Mouse (Mus musculus): ENCODE measurements around the gene Cdk9.
A peak's percentile ranks its signal among the peaks of the same experiment; 100 is the strongest.

Gene Cdk9

DNA sequence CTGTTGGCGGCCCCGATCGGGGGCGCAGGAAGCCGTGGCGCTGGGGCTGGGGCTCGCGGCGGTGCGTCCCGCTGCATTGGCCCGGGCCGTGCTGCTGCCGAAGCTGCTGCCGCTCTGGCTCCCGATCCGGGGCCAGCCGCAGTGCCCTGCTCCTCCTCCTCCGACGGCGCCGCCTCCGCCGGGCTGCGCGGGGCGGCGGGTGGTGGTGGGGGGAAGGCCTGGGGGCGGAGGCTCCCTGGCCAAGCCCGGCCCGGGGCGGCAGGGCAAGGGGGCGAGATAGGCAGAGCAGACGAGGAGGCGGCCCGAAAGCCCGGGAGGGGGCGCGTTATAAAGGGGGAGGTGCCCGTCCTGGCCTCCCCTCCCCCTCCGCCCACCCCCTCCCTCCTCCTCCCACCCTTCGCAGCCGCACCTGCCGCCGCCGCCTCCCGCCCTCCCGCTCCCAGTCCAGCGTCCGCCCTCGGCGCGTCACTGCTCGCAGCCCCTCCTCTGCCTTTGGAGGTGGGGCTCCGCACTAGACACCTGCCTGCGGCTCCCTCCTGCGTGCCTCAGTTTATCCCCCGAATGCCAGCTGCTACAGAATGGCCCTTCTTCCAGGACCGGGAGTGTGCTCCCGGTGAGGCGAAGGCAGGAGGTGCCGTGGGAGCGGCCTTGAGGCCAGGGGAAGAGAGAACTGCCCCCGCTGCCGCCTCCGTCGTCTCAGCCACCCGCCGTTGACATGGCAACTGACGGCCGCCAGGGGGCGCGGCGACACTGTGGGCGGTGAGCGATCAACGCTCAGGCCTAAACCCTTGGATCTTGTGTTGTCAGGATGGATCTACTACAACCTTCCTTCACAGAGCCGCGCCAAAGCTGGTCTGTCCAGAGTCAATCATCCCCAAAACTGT lies at the start of gene Cdk9:
TSS of gene Cdk9 (minus strand) at position 143 of the 884 bp plus-strand sequence.
- DNase-seq (ENCODE audit: low spot score in 2 of 2): peak; percentile 92 to 95

DNA sequence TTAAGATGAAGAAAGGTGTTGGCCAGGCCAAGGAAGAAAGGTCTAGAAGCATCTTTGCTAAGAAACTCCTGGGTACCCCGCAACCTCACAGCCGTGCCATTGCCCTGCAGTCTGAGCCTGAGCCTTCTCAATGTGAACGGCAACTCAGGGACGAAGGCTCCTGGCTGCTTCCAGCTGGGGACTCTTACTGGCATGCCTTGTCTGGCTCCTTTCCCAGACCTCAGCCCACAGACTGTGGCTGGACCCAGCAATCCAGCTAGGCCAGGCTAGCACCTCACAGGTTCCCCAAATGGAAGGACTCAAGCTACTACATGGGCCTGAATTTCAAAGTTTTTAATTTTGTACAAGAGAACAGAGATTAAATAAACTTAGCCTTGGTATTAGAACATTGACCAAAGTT lies 49.0 kb upstream of the Cdk9 start:
- DNase-seq (ENCODE audit: low spot score in 2 of 2): no peak

DNA sequence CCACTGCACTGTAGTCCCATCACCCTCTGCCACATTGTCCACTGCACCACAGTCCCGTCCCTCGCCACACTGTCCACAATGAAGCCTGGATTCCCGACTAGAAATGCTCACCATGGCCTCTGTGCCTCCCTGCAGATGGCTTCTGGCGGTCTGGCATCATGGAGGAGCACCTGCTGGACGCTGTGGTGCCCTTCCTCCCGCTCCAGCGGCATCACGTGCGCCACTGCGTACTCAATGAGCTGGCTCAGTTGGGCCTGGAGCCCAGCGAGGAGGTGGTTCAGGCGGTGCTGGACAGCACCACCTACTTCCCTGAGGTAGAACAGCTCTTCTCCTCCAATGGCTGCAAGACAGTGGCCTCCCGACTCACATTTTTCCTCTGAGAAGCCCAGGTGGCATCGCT lies 48.5 kb upstream of the Cdk9 start:
- no peak for DNase-seq (ENCODE audit: low spot score in 2 of 2)

DNA sequence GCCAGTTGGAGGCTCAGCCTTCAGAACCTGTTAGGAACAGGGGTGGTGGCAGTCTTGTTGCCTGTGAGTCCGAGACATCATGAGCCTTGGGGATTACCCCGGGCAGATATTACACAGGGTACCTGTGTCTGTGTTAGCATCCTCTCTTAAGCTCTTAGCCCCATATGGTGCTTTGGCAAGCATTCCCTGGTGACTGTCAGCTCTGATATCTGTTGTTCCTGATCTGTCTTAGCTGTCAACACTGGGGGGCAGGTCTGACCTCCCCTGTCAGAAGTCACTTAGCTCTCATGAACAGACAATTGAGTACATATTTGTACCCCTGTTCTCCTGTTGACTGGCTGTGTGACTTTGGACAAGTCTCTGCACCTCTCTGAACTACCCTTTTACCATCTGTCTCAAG lies 46.1 kb upstream of the Cdk9 start:
- no peak for DNase-seq (ENCODE audit: low spot score in 2 of 2)

DNA sequence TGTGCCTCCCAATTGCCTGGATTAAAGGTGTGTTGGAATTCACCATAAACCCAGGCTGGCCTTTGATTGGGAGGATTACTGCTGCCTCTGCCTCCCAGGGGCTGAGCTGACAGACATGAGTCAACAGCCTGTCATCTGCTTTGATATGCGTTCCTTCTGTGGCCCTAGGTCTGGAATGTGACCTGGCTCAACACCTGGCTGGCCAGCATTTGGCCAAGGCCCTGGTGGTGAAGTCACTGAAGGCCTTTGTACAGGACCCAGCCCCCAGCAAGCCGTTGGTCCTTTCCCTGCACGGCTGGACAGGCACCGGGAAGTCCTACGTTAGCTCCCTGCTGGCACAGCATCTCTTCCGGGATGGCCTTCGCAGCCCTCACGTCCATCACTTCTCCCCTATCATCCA lies 45.6 kb upstream of the Cdk9 start:
- no peak for DNase-seq (ENCODE audit: low spot score in 2 of 2)

DNA sequence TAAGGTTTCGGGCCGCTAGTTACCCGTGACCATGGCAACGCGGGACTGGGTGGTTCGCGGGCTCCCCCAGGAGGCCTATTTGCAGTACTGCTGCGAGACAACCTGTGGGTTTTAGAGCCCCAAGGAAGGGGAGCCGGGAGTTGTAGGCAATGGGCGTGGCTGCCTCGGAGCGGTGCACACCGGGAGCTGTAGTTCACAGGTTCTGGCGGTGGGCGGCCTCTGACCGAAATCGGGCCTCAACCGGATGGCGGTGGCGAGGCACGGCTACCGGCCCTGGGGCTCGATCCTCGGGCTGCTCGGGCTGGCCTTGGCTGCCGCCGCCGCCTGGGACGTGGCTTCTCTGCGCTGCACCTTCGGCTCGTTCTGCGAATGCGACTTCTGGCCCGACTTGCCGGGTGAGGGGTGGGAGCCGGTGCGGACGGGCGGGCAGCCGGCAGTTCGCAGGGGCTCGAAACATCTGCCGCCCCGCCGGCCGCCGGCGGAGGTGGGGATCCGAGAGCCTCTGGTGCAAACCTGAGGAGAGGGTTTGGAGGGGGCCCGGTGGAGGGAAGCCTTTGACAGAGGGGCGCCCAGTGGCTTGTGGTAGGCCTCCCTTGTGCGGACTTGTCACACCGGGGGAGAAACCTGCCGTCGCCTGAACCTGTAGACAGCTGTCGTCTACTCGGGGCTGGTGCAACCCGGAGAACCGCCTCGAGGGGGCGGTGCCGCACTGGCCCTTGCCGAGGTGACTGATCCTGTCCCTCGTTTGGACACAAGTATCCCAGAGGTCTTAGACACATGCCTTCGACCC lies 44.4 kb upstream of the Cdk9 start, which contains the start of gene Tor2a:
TSS of gene Tor2a (plus strand) at position 179 of the 790 bp plus-strand sequence.
- peak; percentile 94 to 95 for DNase-seq (ENCODE audit: low spot score in 2 of 2)

GRCm38 (mm10) chr2:32756674-32757055 lies 43.8 kb upstream of the Cdk9 start:
- no peak for DNase-seq (ENCODE audit: low spot score in 2 of 2)

- DNase-seq (ENCODE audit: low spot score in 2 of 2): no peak
Observed at GRCm38 (mm10) chr2:32752181-32752580, 39.3 kb upstream of the Cdk9 start.

DNA sequence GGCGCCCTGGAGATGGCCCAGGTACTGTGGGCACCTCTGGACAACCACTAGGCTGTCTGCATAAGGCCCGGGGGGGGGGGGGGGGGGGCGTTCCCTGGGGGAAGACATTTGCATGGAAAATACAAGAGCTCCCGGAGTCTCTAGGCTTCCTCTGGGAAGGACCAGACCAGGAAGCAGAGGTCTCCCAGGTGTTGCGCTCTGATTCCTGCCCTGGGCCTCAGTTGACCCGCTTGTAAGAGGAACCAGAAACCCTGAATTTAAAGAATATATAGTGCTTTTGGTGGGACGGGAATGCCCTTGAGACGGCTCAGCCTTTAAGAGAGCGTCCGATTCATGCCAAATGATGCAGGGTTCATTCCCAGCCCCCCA lies 38.8 kb upstream of the Cdk9 start:
- no peak for DNase-seq (ENCODE audit: low spot score in 2 of 2)

GRCm38 (mm10) chr2:32750887-32751664 lies 38.2 kb upstream of the Cdk9 start:
- peak in 1 of 2 experiments; percentile 44 for DNase-seq (ENCODE audit: low spot score in 2 of 2)

- DNase-seq (ENCODE audit: low spot score in 2 of 2): no peak
Observed at GRCm38 (mm10) chr2:32750199-32750598, 37.3 kb upstream of the Cdk9 start.

- no peak for DNase-seq (ENCODE audit: low spot score in 2 of 2)
Observed at GRCm38 (mm10) chr2:32749082-32749481, 36.2 kb upstream of the Cdk9 start.

- DNase-seq (ENCODE audit: low spot score in 2 of 2): no peak
Observed at GRCm38 (mm10) chr2:32744272-32744982, 31.6 kb upstream of the Cdk9 start.

DNA sequence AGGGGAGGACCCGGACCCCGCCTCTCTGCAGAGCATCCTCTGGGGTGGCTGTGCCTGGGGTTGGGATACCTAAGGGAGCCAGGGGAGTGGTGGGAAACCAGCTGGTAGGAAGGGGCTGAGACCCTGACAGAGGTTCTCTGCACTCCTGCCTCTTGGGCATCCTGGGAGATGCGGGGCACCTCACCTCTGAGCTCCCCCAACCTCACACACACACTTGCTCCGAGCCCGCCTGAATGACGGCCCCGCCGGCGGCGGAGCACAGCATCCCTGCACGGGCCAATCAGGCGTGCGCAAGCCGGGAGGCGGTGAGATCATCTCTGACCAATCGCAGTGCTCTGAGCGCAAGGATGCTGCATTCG lies 29.3 kb upstream of the Cdk9 start:
- DNase-seq (ENCODE audit: low spot score in 2 of 2): peak; percentile 63 to 75

DNA sequence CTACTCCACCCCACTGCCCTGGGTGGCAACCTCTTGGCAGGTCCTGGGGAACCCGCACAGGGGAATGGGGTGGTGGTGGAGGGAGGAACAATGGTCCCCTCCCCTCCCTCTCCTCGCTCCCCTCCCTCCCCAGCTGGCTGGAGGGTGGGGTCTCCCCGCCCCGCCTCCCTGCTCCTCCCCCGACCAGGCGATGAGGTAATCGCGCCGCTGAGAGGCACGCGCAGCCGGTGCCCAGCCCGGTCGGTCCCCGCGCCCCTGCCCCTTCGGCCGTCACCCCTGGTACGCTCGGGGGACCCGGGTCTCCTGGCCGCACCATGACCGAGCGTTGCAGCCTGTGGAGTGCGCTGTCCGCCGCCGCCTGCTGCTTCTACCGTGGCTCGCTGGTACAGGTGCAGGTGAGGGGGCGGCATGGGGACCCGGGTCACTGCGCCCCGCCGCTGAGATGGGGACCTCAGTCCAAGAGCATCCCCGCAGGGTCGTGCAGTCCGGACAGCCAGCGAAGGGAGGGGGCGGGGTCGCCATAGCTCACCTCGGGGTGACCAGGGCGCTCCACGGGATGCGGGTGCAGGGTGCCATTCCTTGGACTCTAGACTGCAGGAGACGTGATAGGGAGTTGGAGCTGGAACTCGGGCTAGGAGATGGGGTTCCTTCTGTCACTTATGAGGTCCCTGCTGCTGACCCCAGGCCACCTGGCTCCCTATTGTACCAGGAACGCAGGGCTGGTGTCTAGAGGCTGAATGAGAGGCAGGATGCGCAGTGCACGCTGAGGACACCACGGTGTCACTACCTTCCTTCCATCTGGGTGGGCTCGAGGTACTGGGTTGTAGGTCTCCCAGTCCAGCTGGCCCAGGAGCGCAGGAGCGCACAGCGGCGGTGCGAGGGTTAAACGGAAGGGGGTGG lies 28.6 kb upstream of the Cdk9 start:
- peak; percentile 55 to 66 for DNase-seq (ENCODE audit: low spot score in 2 of 2)

DNA sequence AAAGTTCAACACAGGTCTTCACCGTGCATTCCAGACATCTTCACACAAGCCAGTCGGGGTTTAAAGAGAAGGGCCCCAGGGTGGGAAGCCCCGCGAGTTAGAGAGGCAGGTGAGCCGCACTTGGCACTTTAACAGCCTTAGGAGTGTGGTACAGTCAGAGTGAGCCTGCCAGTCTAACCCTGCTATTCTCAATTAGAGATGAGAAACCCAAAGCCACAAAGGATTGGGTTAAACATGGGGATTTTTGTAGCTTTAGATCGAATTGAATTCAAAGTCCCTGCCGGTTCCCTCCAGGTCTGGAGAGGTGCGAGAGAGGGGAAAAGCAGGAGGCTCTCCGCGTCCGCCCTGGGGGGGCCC lies 28.0 kb upstream of the Cdk9 start, which contains the start of gene 6330409D20Rik:
TSS of gene 6330409D20Rik (minus strand) at position 101 of the 357 bp plus-strand sequence.
- DNase-seq (ENCODE audit: low spot score in 2 of 2): no peak

DNA sequence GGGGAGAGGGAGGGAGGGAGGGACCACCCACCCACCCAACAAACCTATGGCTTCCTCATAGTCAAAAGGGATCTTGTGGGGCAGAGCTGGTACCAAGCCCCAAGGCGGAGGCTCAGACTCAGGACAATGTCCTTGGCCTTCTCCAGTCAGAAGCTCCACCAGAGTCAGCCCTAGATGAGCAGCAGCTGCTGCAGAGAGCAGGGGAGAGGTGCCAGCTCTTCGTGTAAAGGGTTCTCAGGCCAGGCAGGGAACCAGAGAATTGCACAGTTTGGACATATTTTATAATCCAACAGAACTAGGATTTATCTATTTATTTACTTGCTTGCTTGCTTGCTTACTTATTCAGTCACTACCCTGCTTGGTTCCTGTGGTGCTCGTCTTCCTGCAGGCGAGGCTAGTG lies 26.4 kb upstream of the Cdk9 start:
- no peak for DNase-seq (ENCODE audit: low spot score in 2 of 2)

DNA sequence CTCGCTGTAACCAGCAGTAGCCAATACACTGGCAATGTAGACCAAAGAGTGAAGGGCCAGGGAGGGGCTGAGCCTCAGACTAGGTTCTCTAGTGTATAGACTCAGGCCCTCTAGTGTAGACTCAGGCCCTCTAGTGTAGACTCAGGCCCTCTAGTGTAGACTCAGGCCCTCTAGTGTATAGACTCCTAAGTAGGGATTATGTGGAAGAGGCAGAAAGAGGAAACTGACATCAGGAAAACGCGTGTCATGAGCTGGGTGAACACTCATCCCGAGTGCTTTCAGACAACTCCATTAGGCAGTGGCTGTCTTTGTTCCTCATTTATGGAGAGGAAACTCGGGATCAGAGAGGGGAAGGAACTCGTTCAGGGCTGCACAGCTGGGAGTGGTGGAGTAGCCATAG lies 24.1 kb upstream of the Cdk9 start:
- DNase-seq (ENCODE audit: low spot score in 2 of 2): no peak

DNA sequence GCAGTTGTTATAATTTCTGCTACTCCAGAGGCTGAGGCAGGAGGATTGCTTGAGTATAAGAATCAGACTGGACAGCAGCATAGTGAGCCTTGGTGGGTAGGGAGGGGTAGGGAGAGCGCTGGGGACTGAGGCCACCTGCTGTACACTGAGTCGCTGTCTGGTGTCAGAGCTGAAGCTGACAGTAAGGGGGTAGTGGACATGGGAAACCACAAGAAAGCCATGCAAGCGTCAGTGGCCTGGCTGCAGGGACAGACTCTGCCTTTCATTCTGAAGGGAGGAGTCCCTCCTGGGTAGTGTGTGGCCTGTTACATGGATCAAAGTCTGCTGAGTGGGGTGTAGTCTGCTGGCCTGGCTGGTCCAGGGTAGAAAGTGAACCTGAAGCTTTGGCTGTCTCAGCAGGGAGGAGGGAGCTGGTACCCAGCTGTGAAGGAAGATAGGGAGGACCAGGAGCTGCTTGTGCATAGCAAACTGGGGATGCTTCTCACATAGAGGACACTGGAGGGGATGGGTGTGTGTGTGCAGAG lies 23.5 kb upstream of the Cdk9 start:
- no peak for DNase-seq (ENCODE audit: low spot score in 2 of 2)

DNA sequence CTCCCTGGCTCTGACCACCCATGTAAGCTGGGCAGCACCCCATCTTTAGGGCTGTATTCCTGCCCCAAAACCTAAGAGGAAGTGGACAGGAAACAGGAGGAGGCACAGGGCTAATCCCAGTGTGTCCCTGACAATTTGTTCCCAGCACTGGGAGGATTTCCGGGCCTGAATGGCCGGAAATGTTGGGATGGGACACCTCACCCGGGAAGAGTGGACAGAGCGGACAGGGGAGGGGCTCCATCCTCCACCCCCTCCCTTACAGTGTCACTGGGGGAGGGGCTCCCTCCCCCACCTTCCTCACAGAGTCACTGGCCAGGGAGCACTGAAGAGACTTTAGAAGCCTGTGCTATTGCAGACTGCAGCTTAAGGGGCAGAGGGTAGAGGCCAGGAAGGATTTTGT lies 22.1 kb upstream of the Cdk9 start:
- no peak for DNase-seq (ENCODE audit: low spot score in 2 of 2)

Data from cerebellum, postnatal 4 days (tissue).